Mouse (Mus musculus) lung, postnatal 0 days (tissue): ENCODE measurements around the gene Sst. TPM values are rescaled to one million over a fixed set of nuclear protein-coding genes. Genes with fewer than 3 reads are reported as not detected.
A peak's percentile ranks its signal among the peaks of the same experiment; 100 is the strongest.

Experiments used
- ATAC-seq: fragments of 200-750 bp; cut with Nextera tagmentation; 2 replicates; pipeline ENCODE4 v1.8.0; 2017; ENCODE audit warnings: moderate library complexity
- DNase-seq: peaks from one replicate; pipeline ENCODE4 v3.0.0-alpha.2; 2016; ENCODE audit warnings: low spot score
- H3K27ac ChIP-seq: fragments of 300-500 bp; sonication (generic); 2 replicates; pipeline ENCODE4 v1.5.1; 2014; ENCODE audit warnings: antibody characterized with exemption, mild to moderate bottlenecking, low read length, mixed read lengths
- H3K27me3 ChIP-seq: fragments of 300-500 bp; sonication (generic); replicated peaks from 2 replicates; pipeline ENCODE4 v1.6.1; 2014; ENCODE audit warnings: low read length, mixed read lengths; ENCODE audit not compliant: insufficient read depth
- H3K36me3 ChIP-seq: fragments of 300-500 bp; sonication (generic); 2 replicates; pipeline ENCODE4 v1.6.1; 2014; ENCODE audit warnings: low read length, mixed read lengths; ENCODE audit not compliant: insufficient read depth
- H3K4me1 ChIP-seq: fragments of 300-500 bp; sonication (generic); 2 replicates; pipeline ENCODE4 v1.6.1; 2014; ENCODE audit warnings: antibody characterized with exemption, low read depth, low read length, mixed read lengths; ENCODE audit not compliant: insufficient read depth
- H3K4me2 ChIP-seq: fragments of 300-500 bp; sonication (generic); replicated peaks from 2 replicates; pipeline ENCODE4 v1.6.1; 2014; ENCODE audit warnings: low read depth, mild to moderate bottlenecking, low read length, moderate library complexity, mixed read lengths
- H3K4me3 ChIP-seq: fragments of 300-500 bp; sonication (generic); 2 replicates; pipeline ENCODE4 v1.5.1; 2014; ENCODE audit warnings: low read depth, low read length
- H3K9ac ChIP-seq: fragments of 300-500 bp; sonication (generic); replicated peaks from 2 replicates; pipeline ENCODE4 v1.6.1; 2014; ENCODE audit warnings: low read depth, mild to moderate bottlenecking
- H3K9me3 ChIP-seq: fragments of 300-500 bp; sonication (generic); 2 replicates; pipeline ENCODE4 v1.6.1; 2016; ENCODE audit warnings: low read length, mixed read lengths
- CTCF ChIP-seq: IDR thresholded peaks from 2 replicates; pipeline ENCODE4 v1.5.1; 2016; ENCODE audit warnings: antibody characterized with exemption, mild to moderate bottlenecking
- EP300 ChIP-seq: IDR thresholded peaks from 2 replicates; pipeline ENCODE4 v1.6.1; 2016; ENCODE audit warnings: antibody characterized with exemption, mild to moderate bottlenecking, control low read depth
- WGBS: fragments of 180-500 bp; shearing (Covaris S2); extraction: QIAGEN DNeasy Blood & Tissue Kit; methylation state at CpG from one replicate; pipeline ENCODE4 v1.1.7; 2014; 5-methylcytosine and 5-hydroxymethylcytosine counted together
- polyA plus RNA-seq: library from polyadenylated mRNA; unstranded; fragments of >200 nt; fragmentation: Nextera tagmentation; extraction: Ambion mirVana; gene quantifications from 2 replicates; pipeline ENCODE4 v1.2.1, GENCODE M21; 2015

Gene Sst
- not detected in 2 replicates for polyA plus RNA-seq

DNA sequence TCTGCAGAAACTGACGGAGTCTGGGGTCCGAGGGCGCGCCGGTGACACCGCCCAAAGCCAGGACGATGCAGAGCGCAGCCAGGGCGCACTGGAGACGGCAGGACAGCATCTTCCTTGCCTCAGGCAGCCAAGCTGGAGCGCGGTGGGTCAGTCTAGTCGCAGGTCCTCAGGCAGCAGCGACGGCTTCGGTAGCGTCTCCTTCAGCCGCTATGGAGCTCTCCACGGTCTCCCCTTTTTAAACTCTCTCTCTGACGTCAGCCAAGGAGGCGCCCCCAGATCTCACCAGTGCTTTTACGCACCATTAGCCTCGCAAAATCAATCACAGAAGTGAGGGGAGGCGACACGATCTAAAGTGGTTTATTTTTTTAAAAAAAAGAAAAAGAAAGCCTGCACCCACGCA lies at the start of gene Sst:
Sst (minus strand) TSS at position 323 of the 400 bp plus-strand sequence.
- TF ChIP-seq CTCF: no peak
- no peak for TF ChIP-seq EP300
- WGBS: 8% methylated on average over 26 of the region's 26 CpGs
- no peak for DNase-seq

DNA sequence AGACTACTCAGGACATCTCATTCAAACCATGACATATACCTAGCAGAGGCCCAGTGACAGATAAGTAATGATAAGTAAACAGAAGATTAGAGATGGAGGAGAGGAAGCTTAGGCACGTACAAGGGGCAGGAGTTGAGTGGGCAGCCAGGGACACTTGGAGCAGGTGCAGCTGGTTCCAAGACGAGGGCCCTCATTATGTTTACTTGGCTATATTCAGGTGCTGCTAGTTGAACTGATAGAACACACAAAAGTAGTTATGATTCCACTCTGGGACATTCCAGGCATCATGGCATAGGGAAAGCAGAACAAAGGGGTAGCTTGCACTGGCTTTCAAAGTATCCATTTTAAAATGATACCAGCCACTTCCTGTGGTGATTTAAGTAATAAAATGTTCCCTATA lies 43.6 kb upstream of the Sst start:
- TF ChIP-seq CTCF: no peak
- TF ChIP-seq EP300: peak; percentile 56; the same call in 1 of the 2 replicates
- Histone ChIP-seq H3K9me3 (no peaks in the 10 kb centered on the region), H3K27me3 (no peaks in the 10 kb centered on the region), H3K4me1 (no peaks in the 10 kb centered on the region), H3K4me3 (no peak overlapping the region), H3K4me2 (no peak overlapping the region), H3K27ac (no peak overlapping the region), H3K9ac (no peak overlapping the region), H3K36me3 (no peaks in the 10 kb centered on the region)
- ATAC-seq (peak; percentile 89), DNase-seq (peak; percentile 57)
- WGBS: 31% methylated on average over 2 of the region's 2 CpGs

More for the DNA sequence above, at the start of gene Sst:
- Histone ChIP-seq H3K4me2 (no peak within 1 kb of the TSS), H3K36me3 (no peaks in the 10 kb centered on the region), H3K27ac (no peak within 1 kb of the TSS), H3K4me1 (no peaks in the 10 kb centered on the region), H3K9me3 (no peaks in the 10 kb centered on the region), H3K27me3 (peaks cover 11% of the 10 kb centered on the region), H3K9ac (no peak within 1 kb of the TSS), H3K4me3 (no peak within 1 kb of the TSS)
- ATAC-seq: no peak

DNA sequence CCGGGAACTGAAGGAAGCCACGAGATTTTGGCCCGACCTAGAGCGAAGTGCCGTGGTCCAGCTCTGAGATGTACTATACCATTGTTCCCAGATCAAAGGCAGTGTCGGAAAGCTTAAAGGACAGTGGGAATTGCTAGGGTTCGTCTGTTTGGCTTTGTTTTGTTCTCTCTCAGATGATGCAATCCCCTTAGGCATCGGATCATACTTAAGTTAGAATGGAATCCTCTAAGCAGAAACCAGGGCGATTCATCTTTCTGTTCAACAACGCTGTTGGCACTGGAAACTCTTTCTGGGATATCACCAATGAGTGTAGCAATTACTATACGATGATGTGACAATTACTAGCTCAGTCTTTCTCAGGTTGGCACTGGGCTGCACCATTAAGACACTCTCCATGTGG lies 41.5 kb upstream of the Sst start, which contains the start of gene Rtp2:
Rtp2 (minus strand) TSS at position 101 of the 400 bp plus-strand sequence.
- Histone ChIP-seq H3K4me1 (no peaks in the 10 kb centered on the region), H3K9me3 (no peaks in the 10 kb centered on the region), H3K4me2 (no peak within 1 kb of the TSS), H3K4me3 (no peak within 1 kb of the TSS), H3K36me3 (no peaks in the 10 kb centered on the region), H3K27ac (no peak within 1 kb of the TSS), H3K27me3 (no peaks in the 10 kb centered on the region), H3K9ac (no peak within 1 kb of the TSS)
- ATAC-seq (no peak), DNase-seq (no peak)
- TF ChIP-seq CTCF (no peak), EP300 (no peak)
- WGBS: 79% methylated on average over 11 of the region's 11 CpGs

DNA sequence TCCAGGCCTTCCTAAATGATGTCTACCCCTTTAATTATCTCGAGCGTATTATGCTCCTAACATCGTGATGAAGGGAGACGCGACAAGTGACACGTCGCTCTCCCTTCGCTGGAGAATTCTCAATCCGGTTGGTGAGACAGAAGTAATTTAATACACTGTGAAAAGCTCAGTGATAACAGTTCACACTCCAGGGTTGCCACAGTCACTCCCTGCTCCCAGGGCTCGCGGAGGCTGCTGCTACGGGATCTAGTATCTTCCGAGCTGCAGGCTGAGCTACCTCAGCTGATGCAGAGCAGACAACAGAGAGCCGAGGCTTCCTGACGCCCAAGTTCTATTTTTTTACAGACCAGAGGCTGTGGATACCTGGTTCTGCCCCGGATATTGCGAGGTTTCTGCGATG lies 40.5 kb upstream of the Sst start:
- Histone ChIP-seq H3K9ac (no peak overlapping the region), H3K4me2 (no peak overlapping the region), H3K27me3 (no peaks in the 10 kb centered on the region), H3K27ac (no peak overlapping the region), H3K4me3 (no peak overlapping the region), H3K36me3 (no peaks in the 10 kb centered on the region), H3K4me1 (no peaks in the 10 kb centered on the region), H3K9me3 (no peaks in the 10 kb centered on the region)
- no peak for ATAC-seq
- DNase-seq: no peak
- no peak for TF ChIP-seq EP300
- TF ChIP-seq CTCF: no peak
- WGBS: 64% methylated on average over 18 of the region's 18 CpGs

DNA sequence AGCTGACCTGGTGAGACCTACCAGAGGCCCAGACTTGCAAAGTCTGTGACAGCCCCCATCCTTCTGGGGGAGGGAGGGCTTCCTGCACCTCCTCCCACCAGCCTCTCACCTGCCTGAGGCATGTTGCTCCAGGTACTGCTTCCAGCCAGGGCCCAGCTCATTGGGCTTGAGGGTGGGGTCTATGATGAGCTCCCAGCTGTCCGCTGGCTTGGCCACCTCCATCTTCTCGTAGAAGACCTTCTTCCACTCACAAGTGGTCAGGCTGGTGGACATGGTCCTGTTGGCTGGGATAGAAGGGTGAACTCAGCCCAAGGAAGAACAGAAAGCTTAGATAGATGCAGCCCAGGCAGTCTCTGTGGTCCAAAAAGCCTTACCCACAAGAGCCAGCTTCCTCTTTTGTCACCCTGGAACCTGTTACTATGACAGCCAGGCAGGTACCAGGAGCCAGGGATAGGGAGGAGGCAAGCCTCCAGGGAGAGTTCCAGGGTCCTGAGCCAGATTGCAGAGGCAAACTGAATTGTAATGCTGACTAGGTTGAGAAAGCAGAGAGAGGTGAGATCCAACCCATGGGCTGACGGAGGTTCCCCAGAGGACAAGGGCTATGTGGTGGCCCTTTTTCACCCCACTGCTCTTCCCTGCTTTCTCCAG lies 39.8 kb upstream of the Sst start:
- H3K9me3 ChIP-seq: no peaks in the 10 kb centered on the region
- no peak overlapping the region for H3K27ac ChIP-seq
- TF ChIP-seq EP300: no peak
- TF ChIP-seq CTCF: no peak
- H3K27me3 ChIP-seq: no peaks in the 10 kb centered on the region
- no peaks in the 10 kb centered on the region for H3K36me3 ChIP-seq
- no peak overlapping the region for H3K9ac ChIP-seq
- WGBS: 88% methylated on average over 3 of the region's 3 CpGs
- ATAC-seq: no peak
- H3K4me1 ChIP-seq: no peaks in the 10 kb centered on the region
- H3K4me3 ChIP-seq: no peak overlapping the region
- H3K4me2 ChIP-seq: no peak overlapping the region
- no peak for DNase-seq

DNA sequence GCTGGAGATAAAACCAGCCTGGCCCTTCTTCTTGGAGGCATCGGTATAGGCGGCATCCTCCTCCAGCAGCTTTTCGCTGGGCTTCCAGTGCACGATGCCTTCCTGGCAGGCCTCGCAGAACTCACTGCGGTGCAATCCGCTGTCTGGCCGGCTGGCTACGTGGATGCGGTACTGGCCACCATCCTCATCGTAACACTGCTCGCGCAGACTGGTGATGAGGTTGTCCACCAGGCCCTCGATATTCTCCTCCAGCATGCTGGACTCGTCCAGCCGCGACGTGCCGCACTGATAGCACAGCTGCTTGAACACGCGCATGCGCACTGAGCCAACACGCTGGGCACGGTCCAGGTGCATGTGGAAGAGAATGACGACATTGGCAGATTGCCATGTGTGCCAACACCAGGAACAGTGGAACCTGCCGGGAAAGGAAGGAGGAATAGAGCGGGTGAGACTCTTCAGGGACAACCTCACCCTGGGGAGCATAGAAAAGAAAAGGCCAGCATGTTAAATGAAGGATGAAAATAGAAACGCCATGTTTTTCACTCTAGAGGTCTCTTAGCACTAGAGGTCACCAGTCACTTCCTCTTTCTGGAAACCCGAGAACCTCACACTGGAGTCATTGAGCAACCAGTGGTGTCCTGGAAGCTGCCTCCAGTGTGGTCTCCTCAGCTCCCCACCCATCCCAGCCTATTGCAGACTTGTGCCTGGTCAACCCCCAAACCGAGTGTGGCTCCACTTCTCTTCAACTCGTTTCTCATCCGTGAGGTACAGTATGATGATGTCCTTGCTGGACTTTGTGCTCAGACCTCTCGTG lies 36.8 kb upstream of the Sst start:
- Histone ChIP-seq H3K27me3 (no peaks in the 10 kb centered on the region), H3K4me2 (no peak overlapping the region), H3K9ac (no peak overlapping the region), H3K36me3 (no peaks in the 10 kb centered on the region), H3K4me1 (no peaks in the 10 kb centered on the region), H3K4me3 (no peak overlapping the region), H3K9me3 (no peaks in the 10 kb centered on the region), H3K27ac (no peak overlapping the region)
- ATAC-seq (no peak), DNase-seq (no peak)
- 82% methylated on average over 33 of the region's 33 CpGs for WGBS
- TF ChIP-seq CTCF: no peak
- no peak for TF ChIP-seq EP300
